Mouse (Mus musculus) left cerebral cortex, adult 6 months (tissue): ENCODE results near the gene Krtap10-4. TPM values are rescaled to one million over a fixed set of nuclear protein-coding genes. Genes with fewer than 3 reads are reported as not detected.

Experiments
- long read RNA-seq, 2 experiments: library from polyadenylated mRNA; unstranded; transcript quantifications; one replicate each; pipeline ENCODE4 v2.0.0; 2019 to 2020
- polyA plus RNA-seq: library from polyadenylated mRNA; unstranded; fragments of <200 nt; fragmentation: Nextera tagmentation; gene quantifications from 2 replicates; pipeline ENCODE4 v1.2.3, GENCODE M21; 2021

Krtap10-4 gene
- polyA plus RNA-seq, result not detected in 2 replicates
- long read RNA-seq, experiment 1, result 0 reads
- long read RNA-seq, experiment 2, result 0 reads

DNA sequence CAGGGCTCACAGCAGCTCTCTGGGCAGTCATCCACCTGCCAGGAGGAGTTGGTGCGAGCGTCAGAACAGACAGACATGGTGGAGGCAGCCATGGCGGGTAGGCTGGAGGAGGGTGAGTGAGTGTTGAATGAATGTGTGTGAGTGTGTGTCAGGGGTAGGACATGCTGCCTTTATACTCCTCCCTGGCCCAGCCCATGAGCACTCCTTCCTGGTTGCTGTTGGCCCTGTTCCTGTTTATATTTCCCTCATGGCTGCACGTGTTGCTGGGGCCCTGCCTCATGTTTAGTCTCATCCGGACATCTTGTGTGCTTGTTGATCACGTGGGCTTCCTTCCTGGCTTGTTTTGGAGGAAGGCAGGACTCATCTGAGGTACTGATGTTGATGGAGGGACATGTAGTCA, at the start of gene Krtap10-4:
TSS of gene Krtap10-4 (minus strand) at position 145 of the 400 bp plus-strand sequence.

DNA sequence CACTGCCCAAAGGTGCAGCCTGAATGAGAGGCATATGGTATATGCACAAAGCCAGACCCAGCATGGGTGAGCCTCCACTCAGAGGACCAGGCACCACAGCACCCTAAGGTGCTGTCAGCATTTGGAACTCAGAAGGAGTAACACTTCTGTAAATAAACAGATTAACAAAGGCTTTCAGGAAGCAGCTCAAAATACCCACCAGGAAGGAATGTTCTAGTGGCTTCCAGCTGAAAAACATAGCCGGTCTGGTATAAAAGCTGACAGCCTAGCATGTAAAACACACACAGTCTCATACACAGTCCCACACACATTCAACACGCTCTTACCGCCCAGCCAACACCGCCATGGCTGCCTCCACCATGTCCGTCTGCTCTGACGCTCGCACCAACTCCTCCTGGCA, 34.8 kb upstream of the Krtap10-4 start, which contains the start of gene Gm3285:
TSS of gene Gm3285 (plus strand) at position 301 of the 400 bp plus-strand sequence.

DNA sequence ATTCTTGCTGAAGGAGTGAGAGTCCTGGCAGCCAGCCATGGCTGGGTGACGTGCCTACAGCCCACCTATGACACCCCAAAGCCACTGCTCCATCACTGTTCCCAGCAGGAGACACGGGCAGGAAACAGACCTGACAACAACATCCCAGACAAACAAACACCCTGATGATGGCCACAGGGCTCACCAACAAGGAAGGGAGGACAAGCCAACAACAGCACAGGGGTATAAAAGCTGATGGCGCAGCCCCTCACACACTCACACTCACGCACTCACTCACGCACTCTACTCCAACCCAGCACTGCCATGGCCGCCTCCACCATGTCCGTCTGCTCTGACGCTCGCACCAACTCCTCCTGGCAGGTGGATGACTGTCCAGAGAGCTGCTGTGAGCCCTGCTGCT, 25.7 kb upstream of the Krtap10-4 start, which contains the start of gene Gm10318:
TSS of gene Gm10318 (plus strand) at position 301 of the 400 bp plus-strand sequence.

DNA sequence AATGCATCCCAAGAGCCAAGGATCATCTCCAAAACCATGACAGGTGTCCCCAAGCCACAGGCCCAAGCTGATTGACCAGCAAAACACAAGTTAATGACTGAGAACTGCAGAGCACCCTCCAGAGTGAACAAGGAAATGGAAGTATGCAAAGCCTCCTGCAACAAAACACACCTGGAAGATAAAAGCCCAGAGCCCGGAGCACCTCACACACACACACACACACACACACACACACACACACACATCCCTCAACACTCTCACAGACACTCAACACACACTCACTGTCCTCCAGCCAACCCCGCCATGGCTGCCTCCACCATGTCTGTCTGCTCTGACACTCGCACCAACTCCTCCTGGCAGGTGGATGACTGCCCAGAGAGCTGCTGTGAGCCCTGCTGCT, 19.6 kb upstream of the Krtap10-4 start, which contains the start of gene Gm36176:
TSS of gene Gm36176 (plus strand) at position 301 of the 400 bp plus-strand sequence.

DNA sequence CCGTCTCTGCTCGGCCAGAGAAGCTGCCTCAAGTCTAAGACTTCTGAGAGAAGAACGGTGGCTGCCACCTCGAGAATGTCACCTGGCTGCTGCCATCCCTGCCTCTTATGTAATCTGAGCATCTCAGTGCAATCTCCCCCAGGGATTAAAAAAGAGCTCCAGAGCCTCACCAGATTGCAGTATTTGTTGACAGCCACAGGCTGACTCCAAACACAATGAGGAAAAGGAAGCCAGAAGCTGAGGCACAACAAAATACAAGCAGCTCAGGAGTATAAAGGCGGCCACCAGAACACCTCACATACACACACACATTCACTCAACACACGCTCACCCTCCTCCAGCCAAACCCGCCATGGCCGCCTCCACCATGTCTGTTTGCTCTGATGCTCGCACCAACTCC, 8.8 kb upstream of the Krtap10-4 start, which contains the start of gene Krtap10-10:
TSS of gene Krtap10-10 (plus strand) at position 301 of the 400 bp plus-strand sequence.

DNA sequence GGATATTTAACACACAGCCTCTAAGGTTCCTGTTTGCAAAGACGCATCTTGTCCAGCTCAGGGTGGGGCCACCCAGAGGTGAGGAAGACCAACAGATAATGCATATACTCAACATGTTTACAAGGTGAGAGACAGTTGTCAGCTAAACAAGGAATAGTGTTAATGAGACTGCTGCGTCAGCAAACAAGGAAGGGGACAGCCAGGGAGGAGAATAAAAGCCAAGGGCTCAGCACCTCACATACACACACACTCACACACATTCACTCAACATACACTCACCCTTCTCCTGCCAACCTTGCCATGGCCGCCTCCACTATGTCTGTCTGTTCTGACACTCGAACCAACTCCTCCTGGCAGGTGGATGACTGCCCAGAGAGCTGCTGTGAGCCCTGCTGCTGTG, 12.5 kb downstream of the Krtap10-4 start, which contains the start of gene Gm2696:
TSS of gene Gm2696 (plus strand) at position 301 of the 400 bp plus-strand sequence.

DNA sequence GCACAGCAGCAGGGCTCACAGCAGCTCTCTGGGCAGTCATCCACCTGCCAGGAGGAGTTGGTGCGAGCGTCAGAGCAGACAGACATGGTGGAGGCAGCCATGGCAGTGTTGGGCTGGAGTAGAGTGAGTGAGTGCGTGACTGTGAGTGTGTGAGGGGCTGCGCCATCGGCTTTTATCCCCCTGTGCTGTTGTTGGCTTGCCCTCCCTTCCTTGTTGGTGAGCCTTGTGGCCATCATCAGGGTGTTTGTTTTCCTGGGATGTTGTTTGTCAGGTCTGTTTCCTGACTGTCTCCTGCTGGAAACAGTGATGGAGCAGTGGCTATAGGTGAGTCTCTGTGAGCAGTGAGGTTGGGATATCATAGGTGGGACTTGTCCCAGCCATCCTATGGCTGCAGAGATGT, 15.2 kb downstream of the Krtap10-4 start, which contains the start of gene Gm9507:
TSS of gene Gm9507 (minus strand) at position 101 of the 400 bp plus-strand sequence.

DNA sequence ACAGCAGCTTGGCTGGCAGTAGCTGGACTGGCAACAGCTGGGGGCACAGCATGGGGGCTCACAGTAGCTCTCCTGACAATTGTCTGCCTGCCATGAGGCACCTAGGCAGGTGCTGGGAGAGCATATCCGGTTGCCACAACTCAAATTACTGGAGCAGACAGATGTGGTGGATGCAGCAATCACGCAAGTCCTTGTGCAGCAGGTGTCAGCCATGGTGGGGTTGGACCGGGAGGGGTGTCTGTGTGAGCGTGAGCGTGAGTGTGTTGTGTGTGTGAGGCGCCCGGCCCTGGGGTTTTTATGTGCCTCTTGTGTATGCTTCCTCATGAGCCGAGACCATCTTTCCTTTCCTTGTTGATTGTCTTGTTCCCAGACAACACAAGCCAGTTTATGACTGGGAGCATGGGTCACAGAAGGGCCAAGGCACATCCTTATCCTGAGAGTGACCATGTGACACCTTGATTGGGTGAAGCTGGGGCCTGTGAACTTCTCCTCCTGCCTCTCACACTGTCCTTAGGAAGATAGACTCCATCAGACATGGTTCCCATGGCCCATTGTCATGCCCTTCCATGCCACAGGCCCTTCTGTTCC, 27.9 kb downstream of the Krtap10-4 start, which contains the start of gene Gm19668:
TSS of gene Gm19668 (minus strand) at position 213 of the 588 bp plus-strand sequence.

DNA sequence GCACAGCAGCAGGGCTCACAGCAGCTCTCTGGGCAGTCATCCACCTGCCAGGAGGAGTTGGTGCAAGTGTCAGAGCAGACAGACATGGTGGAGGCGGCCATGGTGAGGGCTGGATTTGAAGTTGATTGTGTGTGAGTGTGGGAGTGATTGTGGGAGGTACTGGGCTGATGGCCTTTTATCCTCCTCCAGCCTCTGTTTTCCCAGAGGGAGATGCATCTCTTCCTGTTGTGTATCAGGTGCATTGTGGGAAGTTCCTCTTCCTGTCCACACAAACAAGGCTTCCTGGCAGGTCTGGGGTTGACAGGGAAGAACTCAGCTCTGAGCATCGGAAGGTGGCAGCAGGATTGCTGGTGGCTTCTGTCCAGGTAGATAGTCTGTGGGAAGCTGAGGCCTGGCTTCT, 31.9 kb downstream of the Krtap10-4 start, which contains the start of gene Gm9639:
TSS of gene Gm9639 (minus strand) at position 101 of the 400 bp plus-strand sequence.

DNA sequence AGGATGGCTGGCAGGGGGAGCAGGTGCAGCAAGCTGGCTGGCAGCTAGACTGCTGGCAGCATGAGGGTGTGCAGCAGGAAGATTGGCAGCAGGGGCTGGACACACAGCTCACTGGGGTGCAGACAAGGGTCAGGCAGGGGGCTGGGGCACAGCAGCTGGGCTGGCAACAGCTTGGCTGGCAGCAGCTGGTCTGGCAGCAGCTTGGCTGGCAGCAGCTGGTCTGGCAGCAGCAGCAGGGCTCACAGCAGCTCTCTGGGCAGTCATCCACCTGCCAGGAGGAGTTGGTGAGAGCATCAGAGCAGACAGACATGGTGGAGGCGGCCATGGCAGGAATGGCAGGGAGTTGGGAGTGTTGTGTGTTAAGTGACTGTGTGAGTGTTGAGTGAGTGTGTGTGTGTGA, 39.0 kb downstream of the Krtap10-4 start, which contains the start of gene Gm7137:
TSS of gene Gm7137 (minus strand) at position 325 of the 400 bp plus-strand sequence.

DNA sequence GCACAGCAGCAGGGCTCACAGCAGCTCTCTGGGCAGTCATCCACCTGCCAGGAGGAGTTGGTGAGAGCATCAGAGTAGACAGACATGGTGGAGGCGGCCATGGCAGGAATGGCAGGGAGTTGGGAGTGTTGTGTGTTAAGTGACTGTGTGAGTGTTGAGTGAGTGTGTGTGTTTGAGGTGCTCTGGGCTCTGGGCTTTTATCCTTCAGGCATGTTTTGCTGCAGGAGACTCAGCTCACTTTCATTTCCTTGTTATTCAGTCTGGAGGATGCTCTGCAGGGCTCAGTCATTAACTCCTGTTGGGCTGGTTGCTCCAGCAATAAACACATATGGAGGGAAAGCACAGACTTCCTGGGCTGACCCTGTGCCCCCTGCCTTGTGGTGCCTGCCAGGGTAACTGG, 44.5 kb downstream of the Krtap10-4 start, which contains the start of gene Gm3250:
TSS of gene Gm3250 (minus strand) at position 101 of the 400 bp plus-strand sequence.

DNA sequence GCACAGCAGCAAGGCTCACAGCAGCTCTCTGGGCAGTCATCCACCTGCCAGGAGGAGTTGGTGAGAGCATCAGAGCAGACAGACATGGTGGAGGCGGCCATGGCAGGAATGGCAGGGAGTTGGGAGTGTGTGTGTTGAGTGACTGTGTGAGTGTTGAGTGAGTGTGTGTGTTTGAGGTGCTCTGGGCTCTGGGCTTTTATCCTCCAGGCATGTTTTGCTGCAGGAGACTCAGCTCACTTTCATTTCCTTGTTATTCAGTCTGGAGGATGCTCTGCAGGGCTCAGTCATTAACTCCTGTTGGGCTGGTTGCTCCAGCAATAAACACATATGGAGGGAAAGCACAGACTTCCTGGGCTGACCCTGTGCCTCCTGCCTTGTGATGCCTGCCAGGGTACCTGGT, 50.1 kb downstream of the Krtap10-4 start, which contains the start of gene Gm7138:
TSS of gene Gm7138 (minus strand) at position 101 of the 400 bp plus-strand sequence.

Other genes with a start within 250 kb of the Krtap10-4 start
- 56.3 and 68.9 TPM in 2 replicates for gene Pttg1ip, start 245.4 kb downstream of the Krtap10-4 start, polyA plus RNA-seq
- gene Sumo3, start 221.0 kb downstream of the Krtap10-4 start, polyA plus RNA-seq, result 157 and 188 TPM in 2 replicates
- gene Gm49325, start 220.9 kb downstream of the Krtap10-4 start, polyA plus RNA-seq, result 1.9 and 10.3 TPM in 2 replicates
- gene Ube2g2, start 204.8 kb downstream of the Krtap10-4 start, polyA plus RNA-seq, result 50.9 and 59.2 TPM in 2 replicates
- gene Tspear, start 140.5 kb downstream of the Krtap10-4 start, polyA plus RNA-seq, result 0.20 TPM in 2 replicates
- not detected in 2 replicates for gene Gm19402, start 136.3 kb downstream of the Krtap10-4 start, polyA plus RNA-seq
- gene Gm9508, start 129.9 kb downstream of the Krtap10-4 start, polyA plus RNA-seq, result not detected in 2 replicates
- not detected in 2 replicates for gene Gm10272, start 120.5 kb downstream of the Krtap10-4 start, polyA plus RNA-seq
- gene Gm10024, start 115.6 kb downstream of the Krtap10-4 start, polyA plus RNA-seq, result not detected in 2 replicates
- gene Gm10142, start 111.3 kb downstream of the Krtap10-4 start, polyA plus RNA-seq, result not detected in 2 replicates
- not detected in 2 replicates for gene Krtap12-1, start 106.5 kb downstream of the Krtap10-4 start, polyA plus RNA-seq
- gene Gm10100, start 100.6 kb downstream of the Krtap10-4 start, polyA plus RNA-seq, result not detected in 2 replicates
- gene Gm18596, start 84.5 kb downstream of the Krtap10-4 start, polyA plus RNA-seq, result not detected in 2 replicates
- gene Gm9736, start 75.7 kb downstream of the Krtap10-4 start, polyA plus RNA-seq, result not detected in 2 replicates
- not detected in 2 replicates for gene Gm3233, start 67.4 kb downstream of the Krtap10-4 start, polyA plus RNA-seq
- not detected in 2 replicates for gene Gm3238, start 55.8 kb downstream of the Krtap10-4 start, polyA plus RNA-seq
- not detected in 2 replicates for gene Gm7138, start 50.2 kb downstream of the Krtap10-4 start, polyA plus RNA-seq
- not detected in 2 replicates for gene Gm3250, start 44.6 kb downstream of the Krtap10-4 start, polyA plus RNA-seq
- gene Gm7137, start 38.9 kb downstream of the Krtap10-4 start, polyA plus RNA-seq, result not detected in 2 replicates
- not detected in 2 replicates for gene Gm9639, start 32.0 kb downstream of the Krtap10-4 start, polyA plus RNA-seq
- not detected in 2 replicates for gene Gm19668, start 28.0 kb downstream of the Krtap10-4 start, polyA plus RNA-seq
- gene Gm9507, start 15.3 kb downstream of the Krtap10-4 start, polyA plus RNA-seq, result not detected in 2 replicates
- not detected in 2 replicates for gene Gm2696, start 12.4 kb downstream of the Krtap10-4 start, polyA plus RNA-seq
- not detected in 2 replicates for gene Krtap10-10, start 8.9 kb upstream of the Krtap10-4 start, polyA plus RNA-seq
- not detected in 2 replicates for gene Gm36176, start 19.7 kb upstream of the Krtap10-4 start, polyA plus RNA-seq
- gene Gm10318, start 25.8 kb upstream of the Krtap10-4 start, polyA plus RNA-seq, result not detected in 2 replicates
- gene Gm3285, start 34.9 kb upstream of the Krtap10-4 start, polyA plus RNA-seq, result not detected in 2 replicates
- 4.8 TPM in 2 replicates for gene Lrrc3, start 75.4 kb upstream of the Krtap10-4 start, polyA plus RNA-seq
- gene Trpm2, start 143.5 kb upstream of the Krtap10-4 start, polyA plus RNA-seq, result 3.8 and 4.0 TPM in 2 replicates
- gene 1810043G02Rik, start 151.4 kb upstream of the Krtap10-4 start, polyA plus RNA-seq, result 38.1 and 47.5 TPM in 2 replicates
- gene Pfkl, start 183.0 kb upstream of the Krtap10-4 start, polyA plus RNA-seq, result 67.7 and 71.8 TPM in 2 replicates
- 0.84 TPM in 1 of 2 replicates, not detected in the other for gene Dnmt3l, start 214.9 kb upstream of the Krtap10-4 start, polyA plus RNA-seq
- gene Aire, start 216.5 kb upstream of the Krtap10-4 start, polyA plus RNA-seq, result not detected in 2 replicates
- gene Icosl, start 242.2 kb upstream of the Krtap10-4 start, polyA plus RNA-seq, result 1.2 and 2.0 TPM in 2 replicates